Mouse (Mus musculus): ENCODE results near the gene Tmem91. TPM values are rescaled to one million over a fixed set of nuclear protein-coding genes. Genes with fewer than 3 reads are reported as not detected.

Tmem91 gene
- total RNA-seq, 2 experiments from 2014 or later = not detected

DNA sequence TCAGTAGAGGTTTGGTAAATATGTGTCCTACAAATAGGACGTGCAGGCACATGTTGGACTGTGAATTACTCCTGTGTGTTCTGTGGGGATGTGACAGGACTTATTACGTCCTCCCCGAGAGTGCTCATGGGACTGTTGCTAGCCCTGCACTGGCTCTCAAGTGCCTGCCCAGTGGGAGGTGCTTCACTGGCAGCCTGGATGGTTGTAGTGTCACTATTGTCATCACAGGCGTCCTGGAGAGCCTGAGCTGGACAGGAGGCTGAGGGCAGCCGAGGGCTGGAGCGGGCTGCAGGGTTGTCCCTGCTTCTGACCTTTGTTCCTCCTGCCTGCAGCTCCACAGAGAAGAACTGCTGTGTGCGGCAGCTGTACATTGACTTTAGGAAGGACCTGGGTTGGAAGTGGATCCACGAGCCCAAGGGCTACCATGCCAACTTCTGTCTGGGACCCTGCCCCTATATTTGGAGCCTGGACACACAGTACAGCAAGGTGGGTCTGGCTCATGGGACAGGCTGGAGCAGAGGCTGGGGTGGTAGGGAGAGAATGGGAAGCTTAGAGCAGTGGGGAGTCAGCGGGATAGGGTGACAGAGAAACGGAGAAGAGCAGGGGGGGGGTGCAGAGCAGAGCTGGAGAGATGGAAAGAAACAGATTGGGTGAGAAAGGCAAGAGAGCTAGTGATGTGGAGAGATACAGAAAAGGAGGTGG is 29.0 kb upstream of the Tmem91 start:
- peak in 1 of 2 experiments; percentile 33 for DNase-seq
- intact Hi-C loops (cut with DNase I) = no loop called here

DNA sequence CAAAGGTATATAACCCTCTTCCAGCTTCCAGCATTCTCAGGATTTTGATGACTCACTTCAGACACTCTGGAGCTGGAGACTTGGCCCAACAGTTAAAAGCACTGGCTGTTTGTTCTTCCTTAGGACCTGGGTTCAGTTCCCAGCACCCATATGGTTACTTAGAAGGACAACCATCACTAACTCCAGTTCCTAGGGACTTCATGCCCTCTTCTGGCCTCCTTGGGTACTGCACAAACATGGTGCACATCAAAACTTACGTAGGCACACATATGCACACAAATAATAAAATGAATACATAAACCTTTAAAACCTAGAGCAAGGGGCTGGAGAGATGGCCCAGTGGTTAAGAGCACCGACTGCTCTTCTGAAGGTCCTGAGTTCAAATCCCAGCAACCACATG is 27.4 kb upstream of the Tmem91 start:
- DNase-seq = no peak
- intact Hi-C loops (cut with DNase I) = no loop called here

DNA sequence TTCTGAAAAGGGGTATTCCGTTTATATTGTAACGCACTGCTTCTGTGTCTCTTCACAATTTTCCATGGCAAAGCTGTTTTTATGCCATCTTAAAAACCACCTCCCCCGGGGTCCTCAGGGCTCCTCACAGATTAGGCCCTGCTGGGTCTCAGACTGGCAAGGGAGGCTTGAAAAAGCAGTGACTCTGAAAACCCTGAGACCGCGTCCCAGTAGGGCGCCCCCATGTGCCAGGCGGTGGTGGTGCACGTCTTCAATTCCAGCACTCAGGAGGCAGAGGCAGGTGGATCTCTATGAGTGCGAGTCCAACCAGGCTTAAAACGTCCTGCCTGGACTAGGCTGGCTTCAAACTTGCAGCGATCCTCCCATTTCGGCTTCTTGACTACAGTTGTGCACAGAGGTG is 25.8 kb upstream of the Tmem91 start:
- DNase-seq = no peak
- intact Hi-C loops (cut with DNase I) = no loop called here

DNA sequence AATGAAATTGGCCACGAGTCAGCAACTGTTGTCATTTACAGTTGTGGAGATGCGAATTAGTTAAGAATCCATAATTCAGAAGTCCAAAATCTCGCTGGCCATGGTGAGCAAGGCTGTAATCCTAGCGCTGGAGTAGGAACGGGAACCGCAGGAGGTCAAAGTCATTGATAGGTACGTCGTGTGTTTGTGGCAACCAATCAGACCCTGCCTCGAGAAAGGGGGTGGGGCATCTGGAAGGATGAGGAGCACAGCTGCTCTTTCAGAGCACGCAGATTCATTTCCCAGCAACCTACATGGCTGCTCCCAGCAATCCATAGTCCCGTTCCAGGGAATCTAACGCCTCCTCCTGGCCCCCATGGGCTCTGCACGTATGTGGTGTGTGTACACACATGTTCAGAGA is 24.9 kb upstream of the Tmem91 start:
- DNase-seq = no peak
- intact Hi-C loops (cut with DNase I) = loop anchor here (1.0 kb wide), 1 partner anchor 11 kb away; no protein-coding TSS in a partner anchor

DNA sequence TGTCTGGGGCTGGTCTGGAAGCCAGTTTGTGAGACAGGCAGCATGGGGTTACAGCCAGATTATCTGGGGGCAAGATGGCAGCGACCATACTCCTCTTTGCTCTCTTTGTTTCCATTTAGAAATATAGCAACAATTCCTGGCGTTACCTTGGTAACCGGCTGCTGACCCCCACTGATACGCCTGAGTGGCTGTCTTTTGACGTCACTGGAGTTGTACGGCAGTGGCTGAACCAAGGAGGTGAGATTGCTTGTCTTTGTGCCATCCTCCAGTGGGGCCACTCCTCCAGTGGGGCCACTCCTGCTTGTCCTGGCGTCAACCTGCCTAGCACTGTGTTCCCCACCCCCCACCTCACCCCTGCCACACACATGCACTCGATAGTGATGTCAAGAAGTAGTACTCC is 19.1 kb upstream of the Tmem91 start:
- intact Hi-C loops (cut with DNase I) = no loop called here
- DNase-seq = no peak

DNA sequence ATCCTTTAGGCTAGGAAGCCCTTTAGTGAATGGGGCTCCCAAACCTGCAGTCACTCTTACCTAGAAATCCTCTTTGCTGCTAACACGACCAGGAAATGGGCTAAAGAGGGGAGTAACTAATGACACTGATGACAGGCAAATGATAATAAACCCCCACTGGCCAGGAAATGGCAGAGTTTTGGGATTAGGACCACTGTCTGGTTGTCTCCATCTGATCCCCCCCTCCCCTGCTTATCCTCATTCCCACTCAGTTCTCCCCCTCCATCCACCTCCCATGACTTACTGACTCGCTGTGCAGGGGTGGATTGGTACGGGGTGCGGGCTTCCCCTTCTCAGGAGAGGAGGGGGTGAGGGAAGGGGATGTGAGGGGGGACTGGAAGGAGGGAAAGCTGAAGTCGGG is 15.1 kb upstream of the Tmem91 start:
- intact Hi-C loops (cut with DNase I) = no loop called here

DNA sequence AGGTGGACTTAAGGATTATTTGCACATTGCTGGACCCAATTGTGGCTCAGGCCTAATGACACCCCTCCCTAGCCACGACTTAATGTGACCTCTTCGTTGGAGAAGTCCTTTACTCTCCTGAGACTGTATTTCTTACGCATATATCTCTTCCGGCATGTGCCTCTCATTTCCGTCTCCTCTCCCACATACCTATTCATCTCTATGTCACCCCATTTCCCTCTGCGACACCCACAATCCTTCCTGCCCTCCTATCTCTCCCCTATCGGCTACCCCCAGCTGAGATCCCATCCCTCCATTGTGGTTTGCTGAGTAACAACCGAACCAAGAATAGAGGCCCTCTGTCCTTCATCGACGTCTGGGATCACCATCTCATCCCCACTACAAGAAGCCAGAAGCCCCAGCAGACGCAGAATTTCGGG is 14.6 kb upstream of the Tmem91 start:
- DNase-seq = no peak
- intact Hi-C loops (cut with DNase I) = loop anchor here (1.0 kb wide), 1 partner anchor 17 kb away; no protein-coding TSS in a partner anchor

More for the DNA sequence above, 15.1 kb upstream of the Tmem91 start:
- DNase-seq = no peak

DNA sequence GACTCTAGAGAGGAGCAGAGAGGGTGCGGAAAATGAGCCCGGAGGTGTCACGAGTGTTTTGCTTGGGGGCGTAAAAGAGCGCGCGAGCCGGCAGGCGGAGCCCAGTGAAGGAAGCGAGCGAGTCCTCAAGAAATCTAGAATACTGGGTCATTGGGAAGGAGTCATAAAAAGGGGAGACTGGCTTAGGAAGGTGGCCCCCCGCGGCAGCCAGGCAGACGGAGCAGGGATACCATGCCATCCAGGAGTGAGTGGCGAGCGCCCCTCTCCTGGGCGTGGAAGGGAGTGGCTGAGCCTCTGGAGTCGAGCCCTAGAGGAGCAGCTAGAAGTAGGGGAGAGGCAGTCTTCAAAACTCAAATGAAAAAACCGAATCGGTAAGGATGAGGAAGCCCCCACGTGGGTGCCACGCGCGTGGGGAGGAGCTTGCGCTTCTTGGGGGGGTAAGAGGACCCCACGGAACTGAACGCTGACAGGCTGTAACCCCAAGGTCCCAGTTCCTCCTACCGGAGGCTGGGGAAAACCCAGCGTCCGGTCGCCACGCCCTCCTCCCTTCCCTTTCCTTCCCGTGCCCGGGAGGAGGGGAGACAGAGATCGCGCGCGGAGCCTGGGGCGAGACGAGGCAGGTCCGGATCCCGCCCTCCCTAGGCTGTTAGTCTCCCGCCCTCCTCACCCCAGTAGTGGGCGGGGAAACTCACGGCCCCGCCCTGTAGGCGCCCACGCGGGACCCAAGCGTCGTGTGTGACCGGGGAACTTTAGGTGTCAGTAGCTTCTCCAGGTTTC is 14.0 kb upstream of the Tmem91 start:
- intact Hi-C loops (cut with DNase I) = loop anchor here (1.0 kb wide), 1 partner anchor 17 kb away; no protein-coding TSS in a partner anchor
- peak; percentile 76 to 80 for DNase-seq

DNA sequence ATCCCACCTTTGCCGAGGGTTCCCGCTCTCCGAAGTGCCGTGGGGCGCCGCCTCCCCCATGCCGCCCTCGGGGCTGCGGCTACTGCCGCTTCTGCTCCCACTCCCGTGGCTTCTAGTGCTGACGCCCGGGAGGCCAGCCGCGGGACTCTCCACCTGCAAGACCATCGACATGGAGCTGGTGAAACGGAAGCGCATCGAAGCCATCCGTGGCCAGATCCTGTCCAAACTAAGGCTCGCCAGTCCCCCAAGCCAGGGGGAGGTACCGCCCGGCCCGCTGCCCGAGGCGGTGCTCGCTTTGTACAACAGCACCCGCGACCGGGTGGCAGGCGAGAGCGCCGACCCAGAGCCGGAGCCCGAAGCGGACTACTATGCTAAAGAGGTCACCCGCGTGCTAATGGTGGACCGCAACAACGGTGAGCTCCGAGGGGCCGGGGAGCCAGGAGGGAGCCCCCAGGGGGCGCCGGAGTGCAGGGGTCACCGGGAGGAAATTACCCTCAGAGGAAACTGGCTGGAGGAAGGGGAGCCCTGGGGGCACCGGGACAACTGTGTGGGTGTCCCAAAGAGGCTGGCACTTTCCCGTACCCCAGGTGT is 12.9 kb upstream of the Tmem91 start:
- intact Hi-C loops (cut with DNase I) = loop anchor here (1.0 kb wide), 1 partner anchor 30 kb away; no protein-coding TSS in a partner anchor
- peak; percentile 77 to 81 for DNase-seq

DNA sequence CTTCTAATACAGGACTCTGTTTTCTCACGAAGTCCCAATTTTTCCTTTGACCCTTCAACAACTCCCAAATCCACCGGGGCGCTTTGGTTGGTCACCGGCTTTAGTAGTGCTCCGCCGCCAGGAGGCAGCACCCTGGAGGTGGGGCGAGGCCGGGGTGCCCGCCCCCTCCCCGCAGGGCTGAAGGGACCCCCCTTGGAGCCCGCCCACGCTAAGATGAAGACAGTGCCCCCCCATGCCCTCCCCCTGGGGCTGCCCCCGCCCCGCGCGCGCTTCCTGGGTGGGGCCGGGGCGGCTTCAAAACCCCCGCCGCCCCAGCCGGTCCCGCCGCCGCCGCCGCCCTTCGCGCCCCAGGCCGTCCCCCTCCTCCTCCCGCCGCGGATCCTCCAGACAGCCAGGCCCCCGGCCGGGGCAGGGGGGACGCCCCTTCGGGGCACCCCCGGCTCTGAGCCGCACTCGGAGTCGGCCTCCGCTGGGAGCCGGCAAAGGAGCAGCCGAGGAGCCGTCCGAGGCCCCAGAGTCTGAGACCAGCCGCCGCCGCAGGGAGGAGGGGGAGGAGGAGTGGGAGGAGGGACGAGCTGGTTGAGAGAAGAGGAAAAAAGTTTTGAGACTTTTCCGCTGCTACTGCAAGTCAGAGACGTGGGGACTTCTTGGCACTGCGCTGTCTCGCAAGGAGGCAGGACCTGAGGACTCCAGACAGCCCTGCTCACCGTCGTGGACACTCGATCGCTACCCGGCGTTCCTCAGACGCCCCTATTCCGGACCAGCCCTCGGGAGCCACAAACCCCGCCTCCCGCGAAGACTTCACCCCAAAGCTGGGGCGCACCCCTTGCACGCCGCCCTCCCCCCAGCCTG is 11.9 kb upstream of the Tmem91 start, which contains the start of gene Tgfb1:
Tgfb1 (plus strand) TSS at position 323 of the 852 bp plus-strand sequence.
- peak; percentile 85 to 91 for DNase-seq
- intact Hi-C loops (cut with DNase I) = loop anchor here (1.0 kb wide), 1 partner anchor 31 kb away; no protein-coding TSS in a partner anchor

DNA sequence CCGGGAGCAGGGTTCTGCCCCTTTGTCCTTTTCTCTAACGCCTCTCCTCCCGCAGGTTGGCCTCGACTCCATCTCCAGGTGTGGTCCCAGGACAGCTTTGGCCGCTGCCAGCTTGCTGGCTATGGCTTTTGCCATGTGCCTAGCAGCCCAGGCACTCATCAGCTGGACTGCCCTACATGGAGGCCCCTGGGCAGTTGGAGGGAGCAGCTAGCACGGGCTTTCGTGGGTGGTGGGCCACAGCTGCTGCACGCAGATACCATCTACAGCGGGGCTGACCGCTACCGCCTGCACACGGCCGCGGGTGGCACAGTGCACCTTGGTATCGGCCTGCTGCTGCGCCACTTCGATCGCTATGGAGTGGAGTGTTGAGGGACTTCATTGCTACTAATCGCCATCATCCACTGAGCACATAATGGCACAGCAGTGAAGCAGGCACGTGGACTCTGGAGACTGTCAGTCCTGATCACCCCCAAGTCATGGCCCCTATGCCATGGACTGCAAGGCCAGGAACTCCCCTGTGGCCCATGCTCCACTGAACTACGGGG is 11.0 kb upstream of the Tmem91 start:
- intact Hi-C loops (cut with DNase I) = no loop called here

DNA sequence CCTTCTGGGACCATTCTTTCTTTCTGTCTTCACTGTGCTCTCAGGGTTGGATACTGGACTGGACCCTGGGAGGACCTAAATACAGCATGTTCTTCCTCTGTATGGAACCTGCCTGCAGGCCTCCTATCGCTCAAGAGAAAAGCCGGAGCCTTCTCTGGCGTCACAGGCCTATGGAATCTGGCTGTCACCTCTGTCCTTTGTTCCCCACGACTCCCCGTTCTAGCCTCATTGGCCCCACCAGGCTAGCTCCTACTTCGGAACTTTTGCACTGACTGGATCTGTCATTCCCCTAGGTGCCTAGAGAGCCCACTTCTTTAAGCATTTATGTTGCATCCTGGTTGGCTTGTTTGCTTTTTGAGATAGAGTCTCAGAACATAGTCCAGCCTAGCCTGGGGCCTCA is 9.7 kb upstream of the Tmem91 start:
- DNase-seq = no peak
- intact Hi-C loops (cut with DNase I) = no loop called here

More for the DNA sequence above, 11.0 kb upstream of the Tmem91 start:
- no peak for DNase-seq

DNA sequence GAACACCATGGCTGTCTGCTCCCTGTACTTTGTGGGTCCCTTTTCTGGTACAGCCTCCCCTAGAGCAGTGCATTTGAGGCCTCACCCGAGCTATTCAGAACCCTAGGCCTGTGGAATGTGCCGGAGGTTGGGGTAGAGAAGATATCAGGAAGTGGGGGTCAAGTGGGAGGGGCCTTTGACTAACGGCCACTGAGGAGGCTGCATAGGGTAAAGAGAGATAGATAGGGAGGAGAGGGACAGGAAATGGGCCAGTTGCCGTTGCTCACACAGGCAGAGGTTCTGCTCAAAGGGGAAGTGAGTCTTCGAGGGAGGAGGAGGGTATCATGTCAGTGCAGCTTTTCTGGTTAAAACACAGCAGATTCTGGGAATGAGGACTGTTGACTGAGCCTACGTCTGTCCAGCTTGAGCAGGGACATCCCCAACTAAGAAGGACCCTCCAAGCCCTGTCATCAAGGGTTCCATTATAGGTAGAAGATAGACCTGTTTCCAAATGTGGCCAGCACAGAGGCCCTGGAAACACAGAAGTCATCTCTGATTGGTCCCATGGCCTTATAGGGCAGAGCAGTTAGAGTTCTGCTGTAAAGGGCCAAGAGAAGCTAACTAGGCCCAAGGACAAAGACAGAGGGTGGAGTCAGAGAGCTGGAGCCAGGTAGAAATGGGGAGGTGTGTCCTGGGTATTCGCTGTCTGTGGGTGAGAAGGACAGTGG is 8.7 kb upstream of the Tmem91 start:
- intact Hi-C loops (cut with DNase I) = no loop called here
- no peak for DNase-seq

DNA sequence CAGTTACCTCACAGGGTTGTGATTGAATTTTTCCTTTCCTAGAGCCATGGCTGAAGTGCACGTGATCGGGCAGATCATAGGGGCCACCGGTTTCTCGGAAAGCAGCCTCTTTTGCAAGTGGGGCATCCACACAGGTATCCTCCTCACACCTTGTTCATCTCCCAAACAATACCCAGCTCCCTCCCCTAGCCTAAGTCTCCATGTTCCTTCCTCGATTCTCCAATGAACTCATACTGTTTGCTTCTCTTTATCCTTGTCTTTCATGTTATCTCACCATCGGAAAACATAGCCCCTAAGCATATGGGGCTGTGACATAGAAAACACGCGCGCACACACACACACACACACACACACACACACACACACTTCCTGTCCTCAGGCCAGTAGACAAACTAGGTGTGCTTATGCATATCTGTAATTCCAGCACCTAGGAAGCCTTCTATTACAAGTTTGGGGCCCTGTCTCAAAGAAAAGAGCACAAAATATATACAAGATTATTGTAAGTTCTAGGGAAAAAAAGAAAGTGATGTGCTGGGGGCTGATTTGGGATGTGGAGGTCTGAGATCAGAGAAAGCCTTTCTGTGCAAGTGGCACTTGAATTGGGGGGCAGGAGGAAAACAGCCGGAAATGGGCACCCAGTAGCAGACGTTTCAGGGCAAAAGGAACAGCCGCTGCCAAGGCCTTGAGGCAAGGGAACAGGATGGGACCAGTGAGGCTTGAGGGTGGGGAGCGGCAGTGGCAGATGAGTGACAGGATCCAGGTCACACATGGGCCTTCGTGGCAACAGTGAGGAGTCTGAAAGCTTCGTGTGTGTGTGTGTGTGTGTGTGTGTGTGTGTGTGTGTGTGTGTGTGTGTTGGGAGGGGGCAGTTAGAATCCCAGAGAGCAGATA is 6.6 kb upstream of the Tmem91 start:
- intact Hi-C loops (cut with DNase I) = no loop called here
- DNase-seq = no peak

DNA sequence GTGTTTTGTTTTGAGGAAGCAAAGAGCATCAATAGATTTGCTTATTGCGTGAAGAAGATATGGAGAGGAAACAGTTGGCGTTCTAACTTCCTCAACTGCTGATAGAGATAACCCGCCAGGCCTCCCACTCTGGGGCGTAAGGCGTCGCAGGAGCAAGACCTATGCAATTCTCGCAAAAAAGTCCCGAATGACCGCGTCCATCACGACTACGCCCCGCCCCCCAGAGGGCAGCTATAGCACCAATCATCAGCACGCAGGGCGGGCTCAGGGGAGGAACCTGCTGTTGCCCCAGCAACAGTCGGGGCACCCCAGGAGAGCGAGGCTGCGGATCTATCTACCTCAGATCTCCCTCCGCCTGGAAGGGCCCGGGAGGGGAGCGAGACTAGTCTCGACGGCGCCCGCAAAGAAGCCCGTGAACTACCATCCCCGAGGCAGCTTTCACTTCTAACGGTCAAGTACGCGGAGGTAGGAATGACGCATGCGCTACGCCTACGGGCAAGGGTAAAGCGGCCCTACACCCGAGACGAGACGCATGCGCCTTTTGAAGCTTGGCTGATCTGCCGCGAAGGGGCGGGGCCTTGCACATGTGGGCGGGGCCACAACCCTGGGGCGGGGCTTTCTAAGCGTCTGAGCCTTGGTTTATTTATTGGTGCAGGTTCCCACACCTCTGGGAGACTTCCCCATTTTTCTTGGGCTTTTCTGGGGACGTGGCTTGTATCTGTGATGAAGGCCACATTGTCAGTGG is 5.7 kb upstream of the Tmem91 start, which contains the start of gene B9d2:
B9d2 (plus strand) TSS at position 267 of the 745 bp plus-strand sequence.
- DNase-seq = peak; percentile 98 to 99
- intact Hi-C loops (cut with DNase I) = no loop called here

DNA sequence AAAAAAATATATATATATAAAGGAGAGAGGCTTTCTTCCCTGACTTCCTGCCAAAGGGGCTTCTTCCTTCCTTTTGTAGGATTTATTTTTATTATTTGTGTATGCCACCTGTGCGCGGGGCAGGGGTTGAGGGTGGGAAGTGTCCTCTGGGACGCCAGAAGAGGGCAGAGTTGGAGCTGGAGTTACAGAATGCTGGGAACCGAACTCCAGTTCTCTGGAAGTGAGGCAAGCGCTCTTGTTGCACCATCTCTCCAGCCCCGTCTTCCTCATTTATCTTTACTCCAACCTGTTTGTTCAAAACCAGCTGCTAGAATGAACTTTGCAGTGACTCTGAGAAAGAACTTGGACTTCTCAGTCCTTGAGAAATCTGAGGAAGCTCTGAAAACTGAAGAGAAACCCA is 5.0 kb upstream of the Tmem91 start:
- intact Hi-C loops (cut with DNase I) = no loop called here
- no peak for DNase-seq

DNA sequence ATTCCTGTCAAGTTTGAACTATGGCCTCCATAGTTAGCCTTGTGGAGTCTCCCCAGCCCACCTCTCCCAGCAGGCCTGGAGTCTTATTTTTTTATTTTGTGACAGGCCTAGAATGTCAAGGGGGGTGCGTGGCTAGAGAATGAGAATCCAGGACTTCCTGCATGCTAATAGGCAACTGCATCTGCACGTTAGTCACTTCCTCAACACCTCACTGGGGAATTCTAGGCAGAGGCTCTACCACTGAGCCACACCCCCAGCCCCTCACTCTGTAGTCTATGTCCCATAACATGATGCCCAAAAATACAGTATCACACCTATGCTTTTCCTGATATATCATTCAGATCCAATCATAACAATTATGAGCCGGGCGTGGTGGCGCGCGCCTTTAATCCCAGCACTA is 2.0 kb upstream of the Tmem91 start:
- no peak for DNase-seq
- intact Hi-C loops (cut with DNase I) = loop anchor here (2.0 kb wide), 1 partner anchor 16 kb away; no protein-coding TSS in a partner anchor
